Mouse (Mus musculus) gonadal fat pad, adult 2 months (tissue): Measurements from ENCODE around the gene Hnrnpab. TPM values are rescaled to one million over a fixed set of nuclear protein-coding genes. Genes with fewer than 3 reads are reported as not detected.
A peak's percentile ranks its signal among the peaks of the same experiment; 100 is the strongest.

Source experiments
- DNase-seq: peaks from one replicate; pipeline ENCODE4 v3.0.0-alpha.2; 2012; ENCODE audit warnings: low read depth
- polyA plus RNA-seq: library from polyadenylated mRNA; depleted of rRNA; stranded (reverse); fragments of >200 nt; gene quantifications from 2 replicates; pipeline ENCODE4 v1.2.3, GENCODE M21; 2012

Hnrnpab gene
- polyA plus RNA-seq, 1 experiment: 113 TPM

GRCm38 (mm10) chr11:51605602-51606446 lies 823 bp downstream of the Hnrnpab start:
- DNase-seq: no peak

- no peak for DNase-seq
Observed at GRCm38 (mm10) chr11:51602253-51602652, 4.4 kb downstream of the Hnrnpab start.

- DNase-seq: no peak
Observed at GRCm38 (mm10) chr11:51597553-51597952, 9.1 kb downstream of the Hnrnpab start.

GRCm38 (mm10) chr11:51595459-51596083 lies 11.1 kb downstream of the Hnrnpab start:
- no peak for DNase-seq

DNA sequence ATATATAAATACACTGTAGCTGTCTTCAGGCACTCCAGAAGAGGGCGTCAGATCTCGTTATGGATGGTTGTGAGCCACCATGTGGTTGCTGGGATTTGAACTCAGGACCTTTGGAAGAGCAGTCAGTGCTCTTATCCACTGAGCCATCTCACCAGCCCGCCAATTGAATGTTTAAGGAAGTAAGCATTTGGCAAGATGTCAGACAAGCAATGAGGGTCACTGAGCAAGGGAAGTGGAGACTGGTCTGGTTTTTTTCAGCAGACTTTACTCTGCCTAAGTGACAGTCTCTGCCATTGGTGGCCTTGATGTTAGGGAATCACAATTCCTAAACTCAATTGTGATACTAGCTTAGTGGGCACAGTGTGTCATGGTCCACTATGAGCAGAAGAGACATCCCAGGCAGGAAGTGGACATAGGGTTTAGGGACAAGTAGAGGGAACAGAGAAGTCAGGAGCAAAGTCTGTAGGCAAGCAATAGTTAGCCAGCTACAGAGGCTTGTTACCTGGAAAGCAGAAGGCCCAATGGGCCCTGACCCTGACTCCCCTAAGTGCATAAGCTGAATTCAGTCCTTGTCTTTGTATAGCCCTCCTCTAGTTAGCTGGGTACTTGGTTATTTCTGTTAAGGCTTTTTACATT lies 11.8 kb downstream of the Hnrnpab start:
- DNase-seq: no peak

DNA sequence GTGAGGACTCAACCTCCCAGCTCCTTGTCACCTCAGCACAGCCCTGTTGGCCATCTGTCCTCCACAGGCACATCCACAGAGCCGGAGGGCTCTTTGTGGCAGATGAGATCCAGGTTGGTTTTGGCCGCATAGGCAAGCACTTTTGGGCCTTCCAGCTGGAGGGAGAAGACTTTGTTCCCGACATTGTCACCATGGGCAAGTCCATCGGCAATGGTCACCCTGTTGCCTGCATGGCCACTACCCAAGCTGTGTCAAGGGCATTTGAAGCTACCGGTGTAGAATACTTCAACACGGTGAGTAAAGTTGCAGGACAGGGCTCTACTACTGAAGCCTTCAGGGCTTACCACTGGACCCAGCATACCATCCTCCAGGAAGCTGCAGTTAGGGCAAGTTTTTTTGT lies 12.8 kb downstream of the Hnrnpab start:
- DNase-seq: no peak

GRCm38 (mm10) chr11:51593368-51593767 lies 13.3 kb downstream of the Hnrnpab start:
- no peak for DNase-seq

DNA sequence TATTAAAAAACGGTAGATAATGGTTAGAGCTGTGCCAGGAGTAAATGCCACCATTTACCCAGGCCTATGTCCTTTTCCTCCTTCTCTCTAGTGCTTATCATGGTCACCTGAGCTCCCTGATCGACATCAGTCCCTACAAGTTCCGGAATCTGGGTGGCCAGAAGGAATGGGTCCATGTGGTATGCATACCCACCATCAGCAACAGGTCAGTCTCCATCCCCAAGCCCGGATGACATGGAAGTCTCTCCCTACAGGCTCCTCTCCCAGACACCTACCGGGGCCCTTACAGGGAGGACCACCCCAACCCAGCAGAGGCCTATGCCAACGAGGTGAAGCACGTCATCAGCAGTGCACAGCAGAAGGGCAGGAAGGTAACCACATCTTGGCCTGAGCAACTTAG lies 14.7 kb downstream of the Hnrnpab start:
- no peak for DNase-seq

GRCm38 (mm10) chr11:51591168-51591567 lies 15.5 kb downstream of the Hnrnpab start:
- DNase-seq: no peak

DNA sequence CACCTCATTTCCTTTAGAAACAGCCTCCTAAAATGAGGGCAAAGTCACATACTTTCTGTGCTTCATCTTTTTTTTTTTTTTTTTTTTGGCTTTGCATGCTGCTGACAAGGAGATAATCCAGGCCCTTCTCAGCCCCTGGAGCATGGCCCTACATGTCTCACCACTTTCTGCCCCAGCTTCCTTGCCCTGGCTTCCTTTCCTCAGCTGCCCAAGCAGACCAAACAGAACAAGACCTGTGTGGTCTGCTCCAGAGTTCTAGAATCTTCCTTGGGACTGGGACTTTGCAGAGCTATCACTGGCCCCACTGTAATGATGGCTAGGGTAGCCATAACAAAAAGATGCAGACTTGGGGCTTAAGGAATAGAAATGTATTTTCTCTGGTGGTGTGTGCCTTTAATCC lies 16.6 kb downstream of the Hnrnpab start:
- DNase-seq: no peak

- DNase-seq: no peak
Observed at GRCm38 (mm10) chr11:51588833-51589232, 17.8 kb downstream of the Hnrnpab start.

DNA sequence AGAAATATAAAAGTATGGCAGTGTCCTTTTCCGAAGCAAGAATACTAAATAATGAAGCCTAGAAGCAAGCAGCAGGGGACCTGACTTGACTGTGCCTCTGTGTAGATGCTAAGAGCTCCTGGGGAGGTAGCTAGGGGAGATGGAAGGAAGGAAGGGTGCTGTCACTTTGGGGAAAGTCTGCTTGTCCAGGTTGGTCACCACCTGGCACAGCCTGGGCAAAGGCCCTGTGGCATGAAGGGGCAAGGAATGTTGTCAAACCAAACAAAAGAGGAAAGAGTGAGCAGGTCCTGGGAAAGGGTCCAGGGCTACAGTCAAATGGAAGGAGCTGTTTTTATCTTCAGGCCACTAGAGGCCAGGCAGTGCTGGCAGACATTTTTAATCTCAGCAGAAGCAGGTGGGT lies 19.6 kb downstream of the Hnrnpab start:
- DNase-seq: no peak

DNA sequence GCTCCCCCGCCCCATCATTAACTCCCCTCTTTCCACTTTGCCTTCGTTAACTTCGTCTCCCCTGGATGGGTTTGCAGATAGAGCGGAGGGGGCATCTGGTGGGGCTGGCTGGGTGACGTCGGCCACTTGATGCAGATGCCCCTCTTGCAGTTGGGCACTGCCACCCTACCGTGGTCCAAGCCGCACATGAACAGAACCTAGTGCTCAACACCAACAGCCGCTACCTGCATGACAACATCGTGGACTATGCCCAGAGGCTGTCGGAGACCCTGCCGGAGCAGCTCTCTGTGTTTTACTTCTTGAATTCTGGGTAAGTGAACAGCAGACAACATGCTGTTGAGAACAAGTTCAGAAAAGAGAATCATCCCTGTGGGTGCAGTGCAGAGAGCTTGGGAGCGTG lies 20.2 kb downstream of the Hnrnpab start:
- no peak for DNase-seq

GRCm38 (mm10) chr11:51585608-51586252 lies 20.9 kb downstream of the Hnrnpab start:
- DNase-seq: no peak

DNA sequence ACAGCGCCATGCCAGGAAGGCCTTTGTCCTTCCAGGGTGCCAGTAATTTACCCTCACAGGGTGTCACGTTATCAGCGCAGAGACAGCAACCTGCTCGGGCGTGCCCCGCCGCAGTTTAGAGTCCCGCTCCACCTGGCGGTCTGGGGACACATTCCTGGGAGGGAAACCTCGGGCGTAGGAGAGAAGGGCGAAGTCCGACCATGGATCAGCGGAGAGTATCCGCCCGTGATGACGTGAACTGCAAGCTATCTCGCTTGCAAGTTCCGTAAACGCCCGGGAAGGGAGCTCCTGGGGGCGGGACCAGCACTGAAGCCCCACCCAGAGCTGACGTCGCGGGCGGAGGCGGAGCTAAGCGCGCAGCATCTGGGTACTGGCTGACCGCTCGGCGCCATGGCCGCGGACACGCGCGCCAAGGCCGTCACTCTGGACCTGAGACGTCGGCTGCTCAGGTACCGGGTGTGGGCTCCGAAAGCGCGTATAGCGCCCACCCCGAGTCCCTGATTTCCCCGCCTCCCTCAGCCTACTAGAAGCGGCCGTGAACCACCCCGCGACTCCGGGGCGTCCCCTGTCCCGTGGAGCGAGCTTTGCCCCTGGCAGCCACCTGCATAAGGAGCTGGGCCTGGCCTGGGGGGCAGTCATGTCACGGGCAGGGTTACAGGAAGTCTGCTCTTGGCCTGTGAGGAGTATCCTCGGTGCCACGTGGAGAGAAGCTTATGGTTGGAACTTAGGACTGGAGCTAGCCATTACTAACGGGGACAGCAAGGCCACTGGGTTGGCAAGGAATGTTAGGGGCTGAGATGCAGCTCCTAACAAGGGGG lies 22.0 kb downstream of the Hnrnpab start, which contains the start of gene Phykpl:
TSS of gene Phykpl (plus strand) at position 327 of the 818 bp plus-strand sequence.
- peak; percentile 86 for DNase-seq

DNA sequence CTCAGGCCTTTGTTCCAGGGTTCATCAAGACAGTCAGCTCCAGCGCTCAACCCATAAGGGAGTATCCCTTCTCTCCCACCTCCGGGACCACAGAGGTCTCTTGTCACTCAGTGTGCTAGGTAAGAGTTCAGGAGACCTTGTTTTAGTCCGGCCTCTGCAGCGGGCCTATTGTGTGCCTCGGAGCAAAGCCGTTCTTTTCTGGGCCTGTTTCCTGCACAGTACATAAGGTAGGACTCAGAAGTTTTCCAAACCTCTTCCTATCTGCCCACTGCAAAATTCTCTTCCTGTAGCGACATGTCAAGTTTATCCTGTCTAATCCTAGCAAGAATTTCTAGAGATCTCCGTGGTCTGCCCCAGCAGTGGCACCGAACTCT lies 22.6 kb downstream of the Hnrnpab start:
- DNase-seq: peak; percentile 72

DNA sequence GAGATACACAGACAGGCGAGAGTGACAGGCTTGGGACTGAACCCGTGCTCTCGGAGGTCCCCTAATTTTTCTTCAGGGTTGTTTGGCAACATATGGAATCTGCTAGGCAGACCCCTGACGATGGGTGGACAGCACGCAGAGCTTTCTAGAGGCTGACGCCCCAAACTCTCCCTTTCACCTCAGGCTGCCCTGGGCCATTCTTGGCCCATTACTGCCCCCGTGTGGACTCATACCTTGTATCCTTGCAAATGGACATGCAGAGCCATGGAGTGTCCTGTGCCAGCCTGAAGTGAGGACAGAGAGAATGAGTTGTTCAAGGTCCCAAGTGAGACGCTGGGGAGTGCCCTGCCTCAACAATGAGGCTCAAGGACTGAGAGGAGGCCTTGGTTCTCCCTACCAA lies 23.9 kb downstream of the Hnrnpab start:
- no peak for DNase-seq

DNA sequence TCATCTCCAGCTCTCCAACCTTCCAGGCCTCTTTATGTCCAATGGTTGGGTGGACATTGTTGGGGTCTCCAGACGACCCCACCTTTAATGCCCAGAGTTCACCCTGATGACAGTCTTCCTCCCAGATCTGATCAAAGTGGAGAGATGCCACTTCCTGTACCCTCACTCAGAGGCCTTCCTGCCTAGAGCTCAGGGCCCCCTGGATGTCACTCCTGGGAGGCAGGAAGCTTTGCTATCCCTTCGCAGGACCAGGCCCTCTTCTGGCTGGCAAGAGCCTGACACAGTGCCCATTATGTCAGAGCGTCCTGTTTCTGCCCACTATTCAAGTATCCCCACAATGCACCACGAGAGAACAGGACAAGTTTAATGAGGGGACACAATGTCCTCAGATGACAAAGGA lies 27.6 kb downstream of the Hnrnpab start:
- DNase-seq: no peak

DNA sequence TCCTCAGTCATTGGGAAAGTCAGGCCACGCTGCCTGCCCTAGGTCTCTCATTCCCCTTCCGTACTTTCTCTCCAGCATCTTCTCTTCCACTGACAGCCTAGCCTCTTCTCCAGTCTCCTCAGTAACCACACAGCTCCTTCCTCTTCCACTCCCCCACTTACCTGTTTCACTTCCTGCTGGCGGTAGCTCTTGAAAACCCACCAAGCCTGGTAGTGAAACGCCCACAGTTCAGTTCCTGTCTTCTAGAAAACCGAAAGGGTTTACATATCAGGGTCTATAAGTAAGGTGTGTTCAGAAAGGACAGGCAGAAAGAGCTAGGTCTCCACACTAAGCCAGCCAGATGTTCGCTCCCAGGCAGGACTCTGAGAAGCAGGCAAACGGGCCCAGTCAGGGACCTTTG lies 29.1 kb downstream of the Hnrnpab start:
- DNase-seq: no peak

DNA sequence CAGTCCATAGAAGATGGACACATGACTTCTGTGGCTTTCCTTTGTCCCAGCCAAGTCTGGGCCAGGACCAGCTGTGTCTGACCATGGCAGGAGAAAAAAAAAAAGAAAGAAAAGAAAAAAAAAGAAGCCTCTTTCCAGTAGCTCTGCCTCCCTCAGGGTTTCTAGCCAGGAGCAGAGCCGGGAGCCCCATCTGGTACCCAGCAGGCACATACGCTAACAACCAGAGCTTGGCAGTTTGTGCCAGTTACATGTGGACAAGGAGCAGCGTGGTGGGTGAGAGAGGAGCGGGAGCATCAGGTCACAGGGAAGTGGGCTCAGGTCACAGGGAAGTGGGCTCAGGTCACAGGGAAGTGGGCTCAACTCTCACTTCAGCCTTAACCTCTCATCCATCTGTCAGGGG lies 30.2 kb downstream of the Hnrnpab start:
- no peak for DNase-seq

DNA sequence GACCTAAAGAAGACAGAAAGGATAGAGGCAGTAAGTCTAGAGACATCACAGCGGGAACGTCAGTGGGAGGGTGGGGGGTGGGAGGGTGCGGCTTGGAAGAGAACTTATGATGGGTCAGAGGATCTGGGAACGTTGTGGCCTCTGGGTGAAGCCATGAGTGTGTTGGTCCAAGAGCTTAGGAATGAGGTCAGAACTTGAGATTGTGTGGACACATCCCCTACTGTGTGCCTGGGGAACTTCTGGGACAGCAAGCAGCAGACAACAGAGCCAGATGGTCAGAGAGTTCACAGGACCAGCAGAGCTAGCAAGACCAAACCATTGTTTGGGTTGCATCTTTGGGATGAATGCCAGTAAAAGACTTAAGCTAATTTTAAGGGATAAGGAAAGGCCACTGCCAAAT lies 37.8 kb downstream of the Hnrnpab start:
- no peak for DNase-seq

DNA sequence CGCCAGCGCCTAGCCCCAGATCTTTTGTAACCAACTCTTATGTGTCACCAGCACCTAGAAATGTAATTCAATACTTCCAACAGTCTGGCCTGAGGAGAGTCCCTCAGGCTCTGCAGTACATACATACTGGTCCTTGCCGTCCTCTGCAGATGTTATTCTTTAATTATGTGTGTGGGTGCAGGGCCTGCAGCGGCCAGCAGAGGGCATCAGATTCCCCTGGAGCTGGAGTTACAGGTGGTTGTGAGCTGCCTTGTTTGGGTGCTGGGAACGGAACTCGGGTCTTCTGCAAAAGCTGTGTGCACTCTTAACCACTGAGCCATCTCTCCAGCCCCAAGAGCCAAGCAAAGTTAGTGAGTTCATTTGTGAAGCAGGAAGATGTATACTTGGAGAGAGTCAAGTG lies 40.7 kb downstream of the Hnrnpab start:
- no peak for DNase-seq
